ENCODE assay signal across 17 mouse cellular contexts in genomic region chrX:50618936-50619335, GRCm38 (mm10).
"Had no signal": no experiment of that assay in that cellular context is flagged by ENCODE, and none has a peak within 500 bp of the region (broad histone marks: within the 10 kb centered on the region; RNA-seq: fewer than 3 reads in every experiment).

No protein-coding gene starts in this region.

- H3K27me3 ChIP-seq: liver, embryonic 15.5 days; megakaryocyte, embryonic 14.5 days; midbrain, embryonic 12.5 days; neural tube, embryonic 13.5 days had no signal

- H3K36me3 ChIP-seq: liver, embryonic 15.5 days; midbrain, embryonic 12.5 days; neural tube, embryonic 13.5 days had no signal

- H3K4me2 ChIP-seq: liver, embryonic 11.5 days; liver, embryonic 15.5 days; midbrain, embryonic 12.5 days; neural tube, embryonic 13.5 days had no signal

- H3K9me3 ChIP-seq: limb, embryonic 10.5 days; liver, embryonic 15.5 days; megakaryocyte, embryonic 14.5 days; midbrain, embryonic 12.5 days; neural tube, embryonic 13.5 days had no signal

- DNase-seq: kidney, postnatal 25 days; lung, adult 2 months; lung, postnatal 36 days; retina, postnatal 1 day; right cerebral cortex, postnatal 4 days; spleen, adult 18-20 months; thymus, adult 2 months; thymus, postnatal 25 days had no signal

- H3K27ac ChIP-seq: layer of hippocampus, adult 2 months; liver, embryonic 15.5 days; midbrain, embryonic 12.5 days had no signal

- H3K9ac ChIP-seq: liver, embryonic 15.5 days; midbrain, embryonic 12.5 days; neural tube, embryonic 13.5 days had no signal

- H3K4me1 ChIP-seq: limb, embryonic 10.5 days; liver, embryonic 15.5 days; midbrain, embryonic 12.5 days; neural tube, embryonic 13.5 days had no signal

- H3K4me3 ChIP-seq: layer of hippocampus, adult 2 months; limb, embryonic 10.5 days; liver, embryonic 15.5 days; midbrain, embryonic 12.5 days; neural tube, embryonic 13.5 days had no signal

- ATAC-seq: lung, postnatal 0 days; midbrain, embryonic 16.5 days had no signal
